Mouse (Mus musculus): ENCODE data around the gene Vav1.

Vav1 gene

DNA sequence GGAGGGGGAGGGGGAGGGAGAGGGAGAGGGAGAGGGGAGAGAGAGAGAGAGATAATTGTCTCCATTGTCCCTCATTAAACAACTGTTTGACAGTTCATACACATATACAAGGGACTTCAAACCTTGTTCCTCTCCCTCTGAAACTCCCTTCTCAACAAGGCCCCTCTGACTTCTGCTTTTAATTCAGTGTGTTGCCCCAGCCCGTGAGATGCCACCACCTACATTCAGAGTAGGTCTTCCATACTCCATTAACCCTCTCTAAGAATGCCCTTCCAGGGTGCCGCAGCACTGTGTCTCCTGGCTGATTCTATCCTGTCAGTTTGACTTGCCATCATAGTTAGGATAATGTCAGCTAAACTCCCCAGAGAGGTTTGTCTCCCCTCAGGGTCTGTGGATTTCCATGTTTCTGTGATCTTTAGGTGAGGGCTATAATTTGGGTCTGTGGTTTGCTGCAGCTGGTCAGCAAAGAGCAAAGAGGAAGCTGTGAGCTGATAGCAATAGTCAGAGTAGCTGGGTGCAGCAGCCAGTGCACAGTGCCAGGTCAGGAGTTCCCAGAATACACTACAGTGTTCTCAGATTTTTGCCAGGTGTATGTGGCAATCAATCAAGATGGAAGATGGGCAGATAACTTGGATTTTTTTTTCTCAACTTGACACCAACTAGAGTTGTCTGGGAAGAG, 65.3 kb downstream of the Vav1 start:
- no peak for DNase-seq

DNA sequence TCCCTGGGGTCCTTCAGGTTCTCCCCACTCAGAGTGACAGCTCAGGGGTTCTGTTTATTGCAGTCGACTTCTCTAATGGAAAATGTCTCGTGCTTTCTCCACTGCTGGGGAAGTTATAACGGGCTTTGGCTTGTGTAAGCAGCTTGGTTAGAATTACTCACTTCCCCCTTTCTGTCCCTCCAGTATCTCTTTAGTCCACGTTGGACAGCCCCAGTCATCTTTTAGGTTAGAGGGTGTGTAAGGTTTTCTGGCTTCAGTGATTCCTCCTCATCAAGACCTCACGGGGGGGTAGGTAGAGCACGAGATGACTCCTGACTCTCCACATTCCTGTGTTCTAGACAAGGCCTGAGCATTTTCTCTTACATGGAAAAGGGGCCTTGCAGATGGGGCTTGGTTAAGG, 68.1 kb downstream of the Vav1 start:
- no peak for DNase-seq

DNA sequence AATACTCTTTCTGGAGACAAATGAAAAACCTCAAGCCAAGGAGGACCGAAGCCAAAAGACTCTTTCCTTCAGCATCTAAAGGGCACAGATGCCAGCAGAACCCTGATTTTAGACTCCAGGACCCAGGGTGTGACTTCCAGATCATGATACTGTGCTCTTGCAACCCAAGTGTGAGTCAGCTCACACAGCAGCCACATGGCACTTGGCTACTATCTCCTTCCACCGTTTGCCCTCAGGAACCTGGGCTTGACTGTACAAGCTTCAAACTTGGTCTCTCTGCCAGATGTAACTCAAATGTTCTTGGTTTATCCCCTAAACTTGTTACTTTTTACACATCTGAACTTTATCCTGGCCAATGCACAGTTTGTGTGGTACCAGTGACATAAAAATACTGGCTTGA, 68.9 kb downstream of the Vav1 start:
- no peak for DNase-seq

DNA sequence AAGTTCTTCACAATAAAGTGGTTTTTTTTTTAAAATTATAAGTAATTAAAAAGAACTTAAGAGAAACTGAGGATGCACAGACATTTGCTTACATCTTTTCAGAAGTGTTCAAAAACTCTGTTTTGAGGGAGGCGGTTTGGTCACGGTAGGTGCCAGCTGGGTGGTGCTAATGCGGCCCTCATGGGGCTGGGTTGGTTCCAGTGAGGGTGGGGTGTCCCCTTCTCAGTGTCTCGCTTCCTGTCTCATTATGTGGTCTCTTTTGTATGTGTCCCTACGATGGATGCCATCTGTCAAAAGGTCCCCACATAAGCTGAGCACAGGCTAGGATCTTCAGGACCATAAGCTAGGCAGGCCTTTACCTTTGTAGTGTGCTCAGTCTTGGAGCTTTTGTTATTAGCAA, 70.2 kb downstream of the Vav1 start:
- no peak for DNase-seq

DNA sequence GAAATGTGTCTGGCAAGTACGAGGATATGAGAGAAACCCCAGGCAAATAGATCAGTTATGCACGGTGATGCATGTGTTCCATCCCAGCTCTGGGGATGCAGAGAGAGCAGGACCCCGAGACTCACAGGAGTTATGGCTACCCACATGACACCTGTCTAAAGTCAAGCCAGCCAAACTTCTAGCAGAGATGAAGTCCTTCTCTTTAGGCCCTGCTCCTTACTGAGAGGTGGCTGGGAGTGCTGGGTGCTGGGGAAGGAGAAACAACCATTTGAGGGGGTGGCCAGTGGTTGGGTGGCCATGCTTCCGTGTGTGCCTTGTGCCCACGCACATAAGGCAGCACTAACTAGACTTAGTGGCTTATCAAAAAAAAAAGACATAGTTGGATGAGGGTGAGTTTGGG, 71.3 kb downstream of the Vav1 start:
- DNase-seq = no peak

- no peak for DNase-seq
Observed at GRCm38 (mm10) chr17:57351107-57351506, 72.2 kb downstream of the Vav1 start.

DNA sequence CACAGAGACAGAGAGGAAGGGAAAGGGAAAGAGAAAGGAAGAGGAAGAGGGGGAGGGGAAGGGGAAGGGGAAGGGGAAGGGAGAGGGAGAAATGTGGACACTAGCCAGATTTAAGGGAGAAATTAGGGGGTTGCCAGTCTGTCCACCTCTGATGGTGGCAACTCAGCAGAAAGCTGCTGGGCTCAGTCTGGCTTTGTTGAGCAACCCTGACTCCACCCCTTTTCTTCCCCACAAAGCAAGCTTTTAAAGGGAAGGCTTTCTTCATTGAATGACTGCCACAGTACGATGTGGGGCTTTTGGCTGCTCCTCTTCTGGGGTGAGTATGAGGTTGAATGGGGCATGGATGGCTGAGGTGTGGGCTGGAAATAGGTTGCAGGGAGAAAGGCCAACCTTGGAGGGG, 79.5 kb downstream of the Vav1 start, which contains the start of gene Adgre1:
Gene Adgre1 (plus strand): TSS at position 251 of the 400 bp plus-strand sequence.
- DNase-seq = no peak

DNA sequence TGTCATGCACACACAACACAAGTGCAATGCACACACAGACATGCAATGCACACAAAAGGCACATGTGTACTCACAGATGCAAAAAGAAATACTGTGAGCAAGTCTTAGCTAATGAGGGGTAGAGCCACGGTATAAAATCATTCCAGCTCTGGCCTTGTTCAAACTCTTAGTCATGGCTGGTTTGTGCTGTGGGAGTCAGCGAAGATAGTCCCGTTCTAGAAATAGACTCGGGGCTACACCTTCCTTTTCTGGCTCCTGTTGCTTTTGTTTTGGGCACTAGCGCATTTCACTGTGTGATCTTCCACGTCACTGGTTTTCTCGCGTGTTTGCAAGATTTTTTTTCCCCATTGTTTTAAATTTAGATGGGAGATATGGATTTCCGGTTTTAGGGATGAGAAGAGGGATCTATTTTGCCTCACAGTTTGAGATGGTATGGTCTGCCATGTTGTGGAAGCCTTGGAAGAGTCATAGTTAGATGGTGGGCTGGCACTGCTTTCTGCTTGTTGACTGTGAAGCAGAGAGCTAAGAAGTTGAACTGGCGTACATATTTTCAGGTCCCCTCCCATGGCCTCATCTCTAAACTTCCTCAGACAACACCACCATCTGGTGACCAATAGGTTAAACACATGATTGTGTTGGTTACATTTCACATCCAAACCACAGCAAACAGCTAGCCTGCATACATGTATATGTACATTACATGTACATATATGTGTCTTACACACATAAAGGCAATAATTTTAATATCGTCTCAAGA, 80.8 kb downstream of the Vav1 start:
- no peak for DNase-seq
